Mouse (Mus musculus): ENCODE data around the gene Srrd.
"Not testable (repeated sequence)": the region's sequence is repeated elsewhere in the genome, so short reads cannot be mapped to it uniquely, and the experiment has no call there.

Srrd gene

DNA sequence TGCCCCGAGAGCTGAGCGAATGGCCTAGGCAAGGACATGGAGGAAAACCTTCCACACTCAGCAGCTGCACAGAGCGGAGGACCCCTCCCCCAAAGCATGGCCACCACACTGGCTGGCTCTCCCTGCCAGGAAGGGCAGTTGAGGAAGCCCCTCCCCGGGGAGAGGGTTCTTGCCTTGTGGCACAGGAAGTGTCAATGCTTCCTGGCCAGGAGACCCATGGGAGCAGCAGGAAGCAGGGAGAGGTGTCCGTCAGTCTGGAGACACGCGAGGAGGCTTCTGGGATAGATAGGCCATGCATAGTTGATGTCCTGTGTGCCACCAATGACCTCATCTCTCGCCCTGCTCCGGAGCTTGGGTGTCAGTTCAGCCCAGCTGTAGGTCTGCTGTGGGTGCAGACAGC lies 13.5 kb upstream of the Srrd start:
- peak; percentile 67 for DNase-seq

DNA sequence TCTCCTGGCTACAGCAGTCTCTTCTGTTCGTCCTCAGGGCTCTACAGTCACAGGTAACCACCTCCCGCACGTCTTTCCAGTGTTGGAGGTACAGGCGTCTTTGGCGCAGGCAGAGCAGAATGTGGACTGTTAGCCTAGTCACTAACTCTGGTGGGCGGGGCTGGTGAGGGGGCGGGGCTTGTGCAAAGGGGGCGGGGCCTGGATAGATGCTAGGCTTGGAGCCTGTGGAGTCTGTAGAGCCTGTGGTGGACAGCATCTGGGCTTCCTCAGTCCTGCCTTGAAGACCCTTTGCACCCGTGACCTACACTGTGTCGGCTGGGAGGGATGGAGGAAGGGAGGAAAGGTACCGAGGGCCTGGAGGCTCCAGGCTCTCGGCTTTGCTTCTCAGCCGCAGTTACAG lies 13.1 kb upstream of the Srrd start, which contains the start of gene Gm6583:
TSS of gene Gm6583 (minus strand) at position 124 of the 400 bp plus-strand sequence.
- DNase-seq, result no peak

- no peak for DNase-seq
Observed at GRCm38 (mm10) chr5:112355493-112355892, 12.7 kb upstream of the Srrd start.

GRCm38 (mm10) chr5:112349169-112349568 lies 6.3 kb upstream of the Srrd start:
- DNase-seq, result no peak

DNA sequence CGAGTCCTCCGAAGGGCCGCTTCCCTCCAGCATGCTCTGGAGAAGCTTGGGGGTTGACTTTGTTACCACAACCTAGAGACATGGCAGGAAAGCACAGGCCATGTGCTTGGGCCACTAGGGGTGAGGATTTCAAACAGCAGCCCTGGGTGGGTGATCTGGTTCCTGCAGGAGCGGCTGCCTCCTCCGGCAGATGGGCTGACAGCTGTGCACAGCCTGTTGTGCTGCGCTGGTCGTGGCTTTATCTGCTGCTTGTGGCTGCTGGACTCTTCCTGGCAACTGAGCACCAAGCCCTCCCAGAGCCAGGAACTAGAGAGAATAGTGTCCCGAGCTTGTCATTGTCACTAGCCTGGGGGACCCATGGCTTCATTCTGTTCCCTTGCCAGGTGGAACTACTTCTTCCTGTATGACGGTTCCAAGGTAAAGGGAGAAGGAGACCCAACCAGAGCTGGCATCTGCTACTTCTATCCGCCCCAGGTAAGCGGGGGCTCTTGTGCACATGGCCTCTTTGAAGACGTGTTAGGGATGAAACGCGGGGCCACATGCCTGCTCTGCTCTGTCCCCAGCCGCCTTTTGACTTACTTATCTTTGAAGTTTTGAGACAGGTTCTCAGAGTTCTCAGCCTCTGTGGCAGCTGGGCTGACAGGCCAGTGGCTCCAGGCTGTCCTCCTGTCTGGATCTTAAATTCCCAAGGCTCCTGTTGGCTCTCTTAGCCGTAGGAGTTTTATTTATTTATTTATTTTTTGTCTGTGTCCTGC lies 3.5 kb upstream of the Srrd start:
- DNase-seq, result no peak

- no peak for DNase-seq
Observed at GRCm38 (mm10) chr5:112344092-112344960, 1.5 kb upstream of the Srrd start.

- no peak for DNase-seq
Observed at GRCm38 (mm10) chr5:112343205-112343595, 360 bp upstream of the Srrd start.

DNA sequence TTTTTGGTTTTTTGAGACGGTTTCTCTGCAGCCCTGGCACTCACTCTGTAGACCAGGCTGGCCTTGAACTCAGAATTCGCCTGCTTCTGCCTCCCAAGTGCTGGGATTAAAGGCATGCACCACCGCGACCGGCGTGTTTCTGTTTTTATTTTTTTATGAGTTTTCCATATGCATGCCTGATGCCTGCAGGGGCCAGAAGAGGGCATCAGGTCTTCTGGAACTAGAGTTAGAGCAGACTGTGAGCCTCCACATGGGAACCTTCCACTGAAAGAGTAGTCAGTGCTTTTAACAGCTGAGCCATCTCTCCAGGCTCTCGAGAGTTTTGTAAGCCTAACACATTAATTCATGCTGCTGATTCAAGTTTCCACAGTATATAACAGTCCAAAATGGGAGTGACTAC lies 3.6 kb downstream of the Srrd start:
- DNase-seq, result no peak

DNA sequence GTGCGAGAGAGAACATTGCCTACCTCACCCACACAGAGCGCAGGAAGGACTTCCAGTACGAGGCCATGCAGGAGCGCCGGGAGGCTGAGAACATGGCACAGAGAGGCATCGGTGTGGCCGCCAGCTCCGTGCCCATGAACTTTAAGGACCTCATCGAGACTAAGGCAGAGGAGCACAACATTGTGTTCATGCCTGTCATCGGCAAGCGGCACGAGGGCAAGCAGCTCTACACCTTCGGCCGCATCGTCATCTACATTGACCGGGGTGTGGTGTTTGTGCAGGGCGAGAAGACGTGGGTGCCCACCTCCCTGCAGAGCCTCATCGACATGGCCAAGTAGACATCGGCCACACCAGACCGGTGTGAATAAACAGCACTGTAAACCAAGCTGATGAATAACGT lies 5.8 kb downstream of the Srrd start:
- DNase-seq, result no peak

- DNase-seq, result peak; percentile 62
Observed at GRCm38 (mm10) chr5:112335473-112335872, 7.4 kb downstream of the Srrd start.

DNA sequence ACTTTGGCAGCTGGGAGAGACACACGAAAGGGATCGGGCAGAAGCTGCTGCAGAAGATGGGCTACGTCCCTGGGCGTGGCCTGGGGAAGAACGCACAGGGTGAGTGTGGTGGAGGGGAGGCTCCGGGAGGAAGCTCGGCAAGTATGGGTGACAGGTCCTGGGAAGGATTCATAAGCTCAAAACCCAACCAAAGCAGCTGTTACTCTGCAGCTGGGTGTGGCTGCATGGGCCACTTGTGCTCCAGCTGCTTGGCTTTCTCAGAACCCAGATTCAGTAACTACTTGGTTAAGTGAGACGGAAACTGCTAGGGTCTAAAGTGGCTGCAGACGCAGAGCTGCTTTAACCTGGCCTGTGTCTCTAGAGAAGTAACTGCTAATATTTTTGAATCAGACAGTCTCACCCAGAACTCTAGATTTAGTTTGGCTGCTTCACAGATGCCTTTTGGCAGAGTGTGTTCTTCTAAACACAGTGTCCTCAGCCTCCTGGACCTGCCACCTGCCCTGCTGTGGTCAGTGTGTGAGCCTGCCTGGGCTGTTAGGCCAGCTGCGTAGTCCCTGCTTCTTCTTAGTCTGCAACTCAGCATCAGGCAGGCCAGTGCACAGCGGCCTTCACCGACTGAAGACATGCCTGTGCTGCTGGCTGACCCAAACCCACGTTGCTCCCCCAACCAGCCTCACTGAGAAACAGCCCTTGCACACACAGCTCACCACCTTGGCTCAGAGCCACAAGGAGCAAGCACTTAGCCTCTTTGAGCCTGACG lies 12.9 kb downstream of the Srrd start:
- no peak for DNase-seq

DNA sequence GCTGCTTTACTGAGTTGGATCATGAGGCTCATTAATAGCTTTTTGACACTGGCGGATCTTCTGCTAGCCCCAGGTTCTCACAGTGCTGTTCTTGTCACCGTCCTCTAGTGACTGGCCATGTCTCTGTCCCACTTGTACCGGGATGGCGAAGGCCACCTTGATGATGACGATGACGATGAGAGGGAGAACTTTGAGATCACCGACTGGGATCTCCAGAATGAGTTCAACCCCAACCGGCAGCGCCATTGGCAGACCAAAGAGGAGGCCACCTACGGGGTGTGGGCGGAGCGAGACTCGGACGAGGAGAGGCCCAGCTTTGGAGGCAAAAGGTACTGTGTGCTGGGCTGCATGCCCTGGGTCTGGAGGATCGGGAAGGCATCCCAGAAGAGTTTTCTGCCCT lies 15.0 kb downstream of the Srrd start:
- DNase-seq, result no peak

DNA sequence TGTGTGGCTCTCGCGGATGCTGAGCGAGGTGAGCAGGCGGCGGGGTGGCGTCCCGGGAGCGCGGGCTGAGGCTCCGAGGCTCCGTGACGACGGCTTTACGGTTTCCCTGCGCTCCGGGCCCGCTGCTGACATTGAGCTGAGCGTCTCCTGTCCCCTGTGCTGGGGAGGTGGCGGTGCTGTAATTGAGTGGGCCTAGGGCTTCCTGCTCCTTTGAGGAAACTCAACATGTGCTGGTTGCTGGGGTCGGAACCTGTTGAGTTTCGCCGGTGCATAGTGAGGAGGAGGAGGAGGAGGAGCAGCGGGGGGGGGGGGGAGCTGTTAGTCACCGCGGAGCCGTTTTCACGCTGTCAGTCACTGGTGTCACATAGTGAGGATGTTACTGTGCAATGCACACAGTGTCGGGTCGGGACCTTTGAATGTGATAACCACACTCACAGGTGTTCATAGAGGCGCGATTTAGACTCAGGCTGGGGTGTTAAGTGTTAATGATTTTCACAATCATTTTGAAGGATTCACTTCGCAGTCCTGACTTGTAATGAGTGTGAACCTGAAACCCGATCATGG lies 16.3 kb downstream of the Srrd start:
- no peak for DNase-seq

- peak; percentile 98 for DNase-seq
Observed at GRCm38 (mm10) chr5:112325546-112326445, 17.0 kb downstream of the Srrd start, which contains the start of gene Tfip11. Gene Tfip11, plus strand, starts transcription at chr5:112326358.

DNA sequence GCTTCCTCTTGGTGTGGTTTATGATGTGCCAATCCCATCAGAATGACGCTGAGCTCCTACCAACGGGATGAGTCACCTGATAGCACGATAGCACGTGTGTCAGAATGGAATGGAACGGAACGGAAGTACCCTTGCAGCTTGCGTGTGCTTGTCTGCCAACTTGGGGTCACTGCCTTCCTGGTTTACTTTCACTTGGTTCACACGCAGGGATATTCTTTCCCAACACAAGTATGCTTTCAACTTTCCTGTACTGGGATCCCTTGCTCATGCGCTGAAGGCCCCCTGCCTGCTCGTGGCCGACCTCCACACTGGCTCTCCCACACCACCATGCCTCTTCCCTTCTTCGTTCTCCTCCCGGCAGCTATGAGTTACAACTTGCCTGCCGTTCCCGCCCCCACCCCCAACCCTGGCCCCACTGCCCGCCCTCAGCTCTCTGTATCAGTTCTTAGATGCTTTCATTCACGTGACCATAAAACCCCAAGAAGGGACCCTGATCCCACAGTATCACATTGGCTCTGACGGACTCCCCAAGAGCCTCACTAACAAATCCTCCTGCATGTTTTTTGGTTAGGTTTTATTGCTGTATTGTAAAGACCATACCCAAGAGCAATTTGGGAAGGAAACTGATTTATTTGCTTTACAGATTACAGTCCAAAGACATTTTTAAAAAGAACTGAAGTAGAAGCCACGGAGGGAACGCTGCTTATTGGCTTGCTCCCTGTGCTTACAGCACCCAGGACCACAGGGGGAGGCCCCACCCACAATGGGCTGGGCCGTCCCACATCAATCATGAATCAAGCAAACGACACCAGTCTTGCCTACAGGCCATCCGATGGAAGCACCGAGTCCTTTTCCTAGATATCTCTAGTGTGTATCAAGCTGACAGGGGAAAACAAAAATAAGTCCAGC lies 17.9 kb downstream of the Srrd start:
- peak; percentile 74 for DNase-seq

- no peak for DNase-seq
Observed at GRCm38 (mm10) chr5:112323246-112323645, 19.6 kb downstream of the Srrd start.

DNA sequence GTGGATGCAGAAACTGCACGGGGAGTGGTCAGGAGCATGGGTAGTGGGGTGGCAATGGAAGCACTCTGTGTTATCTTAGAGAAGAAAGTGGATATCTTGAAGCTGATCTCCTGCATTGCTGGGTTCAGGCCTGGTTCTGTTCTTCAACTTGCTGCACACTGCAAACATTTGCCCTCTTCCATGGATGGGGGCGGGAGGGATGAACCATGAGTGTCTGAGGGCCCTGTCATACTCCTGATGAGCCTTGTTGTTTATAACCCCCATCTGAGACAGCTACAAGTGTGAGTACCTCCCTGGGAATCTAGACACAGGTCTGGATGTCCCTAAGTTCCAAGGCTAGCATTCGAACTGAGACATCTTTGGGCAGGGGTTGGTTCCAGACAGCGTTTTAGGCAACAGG lies 21.5 kb downstream of the Srrd start:
- DNase-seq, result no peak

DNA sequence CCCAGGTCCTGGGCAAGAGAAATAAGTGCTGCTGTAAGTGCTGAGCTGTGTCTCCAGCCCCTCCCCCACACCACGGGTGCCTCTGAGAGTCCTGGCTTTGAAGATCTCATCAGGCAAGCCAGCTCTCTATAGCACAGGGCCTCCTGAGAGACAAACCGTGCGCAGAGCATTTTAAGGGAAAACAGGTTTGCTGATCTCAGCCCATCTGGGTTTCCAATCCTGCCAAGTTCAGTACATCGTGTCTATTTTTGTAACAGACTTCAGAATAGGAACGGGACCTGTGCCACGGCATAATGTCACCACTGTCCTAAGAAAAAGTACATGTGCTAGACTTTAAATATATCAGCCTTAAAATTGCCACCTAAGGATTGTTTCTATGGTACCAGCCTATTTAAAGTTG lies 21.9 kb downstream of the Srrd start:
- no peak for DNase-seq

DNA sequence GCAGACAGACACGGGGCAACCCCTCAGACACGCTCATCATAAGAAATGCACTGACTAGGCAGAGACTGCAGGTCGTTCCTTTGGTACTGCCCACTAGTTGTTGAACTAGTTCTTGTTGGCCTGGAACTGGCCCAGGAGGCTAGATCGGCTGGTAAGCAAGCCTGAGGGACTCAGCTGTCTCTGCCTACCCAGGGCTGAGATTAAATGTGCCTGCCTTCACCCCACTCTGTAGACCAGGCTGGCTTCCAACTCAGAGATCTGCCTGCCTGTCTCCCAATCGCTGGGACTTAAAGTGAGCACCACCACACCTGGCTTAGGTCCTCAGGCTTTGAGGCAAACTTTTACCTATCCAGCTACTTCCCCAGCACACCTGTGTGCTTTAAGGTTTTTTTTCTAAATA lies 22.5 kb downstream of the Srrd start:
- DNase-seq, result no peak

- not testable (repeated sequence) for DNase-seq
Observed at GRCm38 (mm10) chr5:112319343-112319742, 23.5 kb downstream of the Srrd start.

- DNase-seq, result peak; percentile 86
Observed at GRCm38 (mm10) chr5:112317328-112317727, 25.5 kb downstream of the Srrd start.

All from lung, postnatal 10 days (tissue).